Mouse (Mus musculus): ENCODE data around the gene Gtpbp4. TPM values are rescaled to one million over a fixed set of nuclear protein-coding genes. Genes with fewer than 3 reads are reported as not detected.
"Not testable (repeated sequence)": the region's sequence is repeated elsewhere in the genome, so short reads cannot be mapped to it uniquely, and the experiment has no call there.

Gtpbp4 gene
- polyA plus RNA-seq, 1 experiment from 2014 or later, result 72.9 TPM

DNA sequence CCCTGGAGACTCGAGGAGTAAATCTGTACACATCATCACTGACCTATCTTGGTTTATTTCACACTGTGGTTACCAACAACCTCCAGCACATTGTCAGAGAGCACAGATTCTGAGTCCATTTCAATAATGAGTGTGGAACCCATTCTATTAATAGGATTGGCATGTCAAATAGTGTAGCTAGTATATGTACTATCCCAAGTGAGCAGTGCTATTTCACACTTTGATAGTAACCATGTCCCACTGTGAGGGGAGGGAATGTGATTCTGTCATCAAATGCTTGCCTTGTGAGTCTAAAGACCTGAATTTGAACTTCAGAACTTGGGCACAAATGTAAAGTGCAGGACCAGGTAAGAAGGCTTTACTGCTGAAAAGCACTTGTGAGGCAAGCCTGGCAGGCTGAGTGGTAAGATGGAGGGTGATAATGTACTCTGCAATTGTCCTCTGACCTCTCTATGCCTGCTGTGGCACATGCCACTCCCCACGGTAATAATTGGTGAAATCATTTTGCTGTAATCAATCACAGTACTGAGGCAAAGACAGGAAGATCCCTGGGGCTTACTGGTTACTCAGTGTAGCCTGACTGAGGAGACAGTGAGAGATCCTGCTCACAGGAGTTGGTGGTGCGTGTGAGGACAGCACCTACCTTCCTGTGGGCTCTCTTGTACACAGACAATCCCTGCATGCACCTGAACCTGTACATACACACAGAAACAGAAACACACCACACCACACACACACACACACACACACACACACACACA is 34.6 kb downstream of the Gtpbp4 start:
- not testable (repeated sequence) for H3K36me3 ChIP-seq; H3K27me3 ChIP-seq; H3K4me2 ChIP-seq; H3K27ac ChIP-seq; H3K9ac ChIP-seq; H3K9me3 ChIP-seq; H3K4me1 ChIP-seq (replicated peaks); ATAC-seq (ENCODE audit: low FRiP score); H3K4me3 ChIP-seq
- WGBS, result 48% methylated on average over 3 of the region's 3 CpGs

DNA sequence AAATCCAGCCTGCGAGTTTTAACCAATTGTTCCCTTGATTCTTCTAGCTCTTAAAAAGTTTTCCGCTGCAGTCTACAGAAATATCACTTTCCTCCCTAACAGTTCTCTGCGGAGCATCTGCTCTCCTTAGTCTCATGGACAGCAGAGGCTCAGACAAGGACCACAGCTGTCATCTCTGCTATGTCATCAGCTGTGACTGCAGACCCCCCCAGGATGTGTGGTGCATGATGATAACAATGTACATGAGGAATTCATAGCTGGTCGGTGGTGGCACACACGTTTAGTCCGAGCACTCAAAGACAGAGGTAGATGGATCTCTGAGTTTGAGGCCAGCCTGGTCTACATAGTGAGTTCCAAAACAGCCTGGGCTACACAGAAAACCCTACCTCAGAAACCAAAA is 36.3 kb downstream of the Gtpbp4 start:
- 88% methylated on average over 5 of the region's 6 CpGs for WGBS
- not testable (repeated sequence) for H3K27me3 ChIP-seq; H3K27ac ChIP-seq; H3K4me3 ChIP-seq; ATAC-seq (ENCODE audit: low FRiP score); H3K4me1 ChIP-seq (replicated peaks); H3K4me2 ChIP-seq; H3K9ac ChIP-seq; H3K9me3 ChIP-seq; H3K36me3 ChIP-seq

DNA sequence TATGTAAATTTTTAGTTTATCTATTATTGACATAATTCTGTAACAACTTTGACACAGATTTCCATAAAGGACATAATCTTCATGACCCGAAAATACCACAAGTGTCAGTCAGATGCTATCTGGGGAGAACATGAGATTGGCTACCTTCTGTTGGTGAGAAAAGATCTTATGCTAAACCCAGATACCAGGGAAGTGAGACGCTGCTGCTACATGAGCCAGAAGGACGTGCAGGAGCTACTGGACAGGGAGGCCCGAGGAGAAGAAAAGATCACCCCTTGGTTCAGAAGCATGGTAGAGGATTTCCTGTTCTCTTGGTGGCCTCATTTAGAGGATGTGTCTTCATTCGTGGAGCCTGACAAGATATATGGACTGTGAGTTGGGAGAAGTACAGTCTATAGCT is 36.8 kb downstream of the Gtpbp4 start:
- 71% methylated on average over 1 of the region's 5 CpGs for WGBS
- not testable (repeated sequence) for H3K36me3 ChIP-seq; H3K4me1 ChIP-seq (replicated peaks); H3K4me2 ChIP-seq; H3K27ac ChIP-seq; H3K9ac ChIP-seq; ATAC-seq (ENCODE audit: low FRiP score); H3K27me3 ChIP-seq; H3K4me3 ChIP-seq; H3K9me3 ChIP-seq

DNA sequence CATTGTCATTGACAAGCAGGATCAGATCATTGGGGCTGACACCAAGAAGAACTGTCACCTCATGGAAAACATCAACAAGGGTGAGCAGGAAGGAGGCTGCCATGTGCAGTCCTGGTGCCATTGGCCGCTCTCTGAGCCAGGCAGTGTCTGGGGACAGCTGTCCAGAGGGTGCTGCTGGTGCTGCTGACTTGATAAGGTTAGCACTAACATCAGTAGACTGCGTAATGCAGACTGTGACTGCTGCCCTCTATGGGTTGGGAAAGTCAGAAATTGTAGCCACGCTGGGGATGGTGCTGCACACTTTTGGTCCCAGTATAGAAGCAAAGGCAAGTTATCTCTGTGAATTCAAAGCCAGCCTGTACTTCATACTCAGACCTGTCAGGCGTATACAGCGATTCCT is 39.0 kb downstream of the Gtpbp4 start:
- not testable (repeated sequence) for H3K4me3 ChIP-seq; ATAC-seq (ENCODE audit: low FRiP score); H3K36me3 ChIP-seq; H3K27ac ChIP-seq; H3K9ac ChIP-seq; H3K27me3 ChIP-seq; H3K4me2 ChIP-seq; H3K4me1 ChIP-seq (replicated peaks); H3K9me3 ChIP-seq
- WGBS, result no CpG with 5 or more reads among the region's 5 CpGs

DNA sequence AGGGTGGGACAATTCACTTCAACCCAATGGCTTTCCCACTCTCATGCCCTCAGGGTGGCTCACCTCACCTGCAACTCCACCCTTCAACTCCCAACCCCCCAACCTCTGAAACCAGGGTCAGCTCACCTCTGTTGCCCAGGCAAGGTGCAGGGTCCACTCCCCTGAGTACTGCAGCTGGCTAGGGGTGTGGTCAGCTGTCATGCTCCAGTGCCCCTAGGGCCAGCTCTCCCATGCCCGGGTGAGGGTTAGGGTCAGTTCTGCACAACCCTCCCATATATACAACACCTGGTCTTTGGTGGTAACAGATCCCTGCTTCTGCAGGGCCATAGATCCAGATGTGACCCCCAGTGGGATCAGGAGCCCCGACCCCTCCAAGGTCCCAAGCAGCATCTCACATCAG is 40.8 kb downstream of the Gtpbp4 start:
- not testable (repeated sequence) for H3K27ac ChIP-seq; H3K36me3 ChIP-seq; ATAC-seq (ENCODE audit: low FRiP score); H3K27me3 ChIP-seq; H3K9me3 ChIP-seq; H3K4me2 ChIP-seq; H3K4me3 ChIP-seq; H3K4me1 ChIP-seq (replicated peaks); H3K9ac ChIP-seq
- 100% methylated on average over 2 of the region's 2 CpGs for WGBS

DNA sequence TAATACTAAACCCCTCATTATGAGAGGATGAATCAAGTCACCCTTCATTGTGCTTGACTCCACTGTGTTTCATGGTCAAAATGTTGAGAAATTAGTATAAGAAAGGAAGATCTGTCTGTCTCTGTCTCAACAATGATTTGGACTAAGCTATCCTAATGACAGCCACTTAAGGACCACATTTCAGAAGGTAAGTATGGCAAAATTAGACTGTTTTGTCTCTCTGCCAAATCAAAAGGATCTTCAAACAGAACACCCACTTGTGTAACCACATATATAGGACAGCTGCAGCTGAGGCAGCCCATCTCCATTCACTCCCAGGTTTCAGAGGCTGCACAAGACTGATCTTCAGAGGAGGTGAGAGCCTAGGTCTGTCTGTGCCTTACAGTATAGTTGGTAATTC is 43.3 kb downstream of the Gtpbp4 start, which contains the start of gene Idi2:
Gene Idi2 (plus strand): TSS at position 301 of the 400 bp plus-strand sequence.
- not testable (repeated sequence) for H3K27ac ChIP-seq; H3K4me1 ChIP-seq (replicated peaks); ATAC-seq (ENCODE audit: low FRiP score); H3K4me3 ChIP-seq; H3K36me3 ChIP-seq; H3K9me3 ChIP-seq; H3K9ac ChIP-seq; H3K4me2 ChIP-seq; H3K27me3 ChIP-seq

DNA sequence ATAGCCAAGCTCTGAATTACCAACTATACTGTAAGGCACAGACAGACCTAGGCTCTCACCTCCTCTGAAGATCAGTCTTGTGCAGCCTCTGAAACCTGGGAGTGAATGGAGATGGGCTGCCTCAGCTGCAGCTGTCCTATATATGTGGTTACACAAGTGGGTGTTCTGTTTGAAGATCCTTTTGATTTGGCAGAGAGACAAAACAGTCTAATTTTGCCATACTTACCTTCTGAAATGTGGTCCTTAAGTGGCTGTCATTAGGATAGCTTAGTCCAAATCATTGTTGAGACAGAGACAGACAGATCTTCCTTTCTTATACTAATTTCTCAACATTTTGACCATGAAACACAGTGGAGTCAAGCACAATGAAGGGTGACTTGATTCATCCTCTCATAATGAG is 47.8 kb downstream of the Gtpbp4 start, which contains the start of gene Gm9745:
Gene Gm9745 (minus strand): TSS at position 101 of the 400 bp plus-strand sequence.
- not testable (repeated sequence) for H3K4me3 ChIP-seq; ATAC-seq (ENCODE audit: low FRiP score); H3K9ac ChIP-seq; H3K4me1 ChIP-seq (replicated peaks); H3K27ac ChIP-seq; H3K27me3 ChIP-seq; H3K4me2 ChIP-seq; H3K9me3 ChIP-seq; H3K36me3 ChIP-seq

DNA sequence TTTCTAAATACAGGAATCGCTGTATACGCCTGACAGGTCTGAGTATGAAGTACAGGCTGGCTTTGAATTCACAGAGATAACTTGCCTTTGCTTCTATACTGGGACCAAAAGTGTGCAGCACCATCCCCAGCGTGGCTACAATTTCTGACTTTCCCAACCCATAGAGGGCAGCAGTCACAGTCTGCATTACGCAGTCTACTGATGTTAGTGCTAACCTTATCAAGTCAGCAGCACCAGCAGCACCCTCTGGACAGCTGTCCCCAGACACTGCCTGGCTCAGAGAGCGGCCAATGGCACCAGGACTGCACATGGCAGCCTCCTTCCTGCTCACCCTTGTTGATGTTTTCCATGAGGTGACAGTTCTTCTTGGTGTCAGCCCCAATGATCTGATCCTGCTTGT is 52.1 kb downstream of the Gtpbp4 start:
- not testable (repeated sequence) for H3K9me3 ChIP-seq; H3K9ac ChIP-seq; H3K36me3 ChIP-seq; H3K4me2 ChIP-seq; H3K4me3 ChIP-seq; H3K27ac ChIP-seq; H3K4me1 ChIP-seq (replicated peaks); ATAC-seq (ENCODE audit: low FRiP score); H3K27me3 ChIP-seq
- WGBS, result no CpG with 5 or more reads among the region's 5 CpGs

DNA sequence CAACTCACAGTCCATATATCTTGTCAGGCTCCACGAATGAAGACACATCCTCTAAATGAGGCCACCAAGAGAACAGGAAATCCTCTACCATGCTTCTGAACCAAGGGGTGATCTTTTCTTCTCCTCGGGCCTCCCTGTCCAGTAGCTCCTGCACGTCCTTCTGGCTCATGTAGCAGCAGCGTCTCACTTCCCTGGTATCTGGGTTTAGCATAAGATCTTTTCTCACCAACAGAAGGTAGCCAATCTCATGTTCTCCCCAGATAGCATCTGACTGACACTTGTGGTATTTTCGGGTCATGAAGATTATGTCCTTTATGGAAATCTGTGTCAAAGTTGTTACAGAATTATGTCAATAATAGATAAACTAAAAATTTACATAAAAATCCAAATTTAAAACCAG is 54.2 kb downstream of the Gtpbp4 start:
- H3K27ac ChIP-seq; H3K36me3 ChIP-seq; H3K9me3 ChIP-seq; H3K4me1 ChIP-seq (replicated peaks); H3K4me3 ChIP-seq; H3K27me3 ChIP-seq; ATAC-seq (ENCODE audit: low FRiP score); H3K9ac ChIP-seq; H3K4me2 ChIP-seq: not testable (repeated sequence)
- 67% methylated on average over 1 of the region's 5 CpGs for WGBS

DNA sequence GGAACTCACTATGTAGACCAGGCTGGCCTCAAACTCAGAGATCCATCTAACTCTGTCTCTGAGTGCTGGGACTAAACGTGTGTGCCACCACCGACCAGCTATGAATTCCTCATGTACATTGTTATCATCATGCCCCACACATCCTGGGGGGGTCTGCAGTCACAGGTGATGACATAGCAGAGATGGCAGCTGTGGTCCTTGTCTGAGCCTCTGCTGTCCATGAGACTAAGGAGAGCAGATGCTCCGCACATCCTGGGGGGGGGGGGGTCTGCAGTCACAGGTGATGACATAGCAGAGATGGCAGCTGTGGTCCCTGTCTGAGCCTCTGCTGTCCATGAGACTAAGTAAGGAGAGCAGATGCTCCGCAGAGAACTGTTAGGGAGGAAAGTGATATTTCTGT is 54.8 kb downstream of the Gtpbp4 start:
- H3K9ac ChIP-seq; H3K27ac ChIP-seq; H3K36me3 ChIP-seq; H3K27me3 ChIP-seq; ATAC-seq (ENCODE audit: low FRiP score); H3K4me1 ChIP-seq (replicated peaks); H3K4me2 ChIP-seq; H3K9me3 ChIP-seq; H3K4me3 ChIP-seq: not testable (repeated sequence)
- WGBS, result 92% methylated on average over 4 of the region's 4 CpGs

DNA sequence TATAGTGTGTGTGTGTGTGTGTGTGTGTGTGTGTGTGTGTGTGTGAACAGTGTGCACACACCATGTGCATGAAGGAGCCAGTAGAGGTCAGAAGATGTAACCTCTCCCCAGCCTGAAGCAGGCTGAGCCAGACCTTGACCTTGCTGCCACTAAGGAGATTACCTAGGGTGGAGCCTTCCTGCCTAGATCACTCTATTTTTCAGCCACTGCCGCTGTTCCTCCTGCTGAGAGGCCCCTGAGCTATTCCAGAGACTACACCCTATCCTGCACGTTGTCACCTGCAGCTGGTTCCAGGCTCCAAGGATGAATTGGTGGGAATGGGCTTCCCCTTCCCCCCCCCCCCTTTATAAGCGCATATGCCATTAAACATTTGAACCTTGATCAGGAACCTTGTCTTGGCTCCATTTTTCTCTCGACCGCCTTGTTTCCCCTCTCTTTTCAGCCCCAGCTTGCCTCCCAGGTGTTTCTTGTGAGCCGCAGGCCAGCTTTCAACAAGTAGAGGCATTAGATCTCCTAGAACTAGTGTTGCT is 58.2 kb downstream of the Gtpbp4 start:
- H3K27me3 ChIP-seq; H3K4me2 ChIP-seq; H3K27ac ChIP-seq; H3K4me1 ChIP-seq (replicated peaks); H3K4me3 ChIP-seq; H3K9ac ChIP-seq; ATAC-seq (ENCODE audit: low FRiP score); H3K36me3 ChIP-seq; H3K9me3 ChIP-seq: not testable (repeated sequence)
- WGBS, result 89% methylated on average over 6 of the region's 6 CpGs

DNA sequence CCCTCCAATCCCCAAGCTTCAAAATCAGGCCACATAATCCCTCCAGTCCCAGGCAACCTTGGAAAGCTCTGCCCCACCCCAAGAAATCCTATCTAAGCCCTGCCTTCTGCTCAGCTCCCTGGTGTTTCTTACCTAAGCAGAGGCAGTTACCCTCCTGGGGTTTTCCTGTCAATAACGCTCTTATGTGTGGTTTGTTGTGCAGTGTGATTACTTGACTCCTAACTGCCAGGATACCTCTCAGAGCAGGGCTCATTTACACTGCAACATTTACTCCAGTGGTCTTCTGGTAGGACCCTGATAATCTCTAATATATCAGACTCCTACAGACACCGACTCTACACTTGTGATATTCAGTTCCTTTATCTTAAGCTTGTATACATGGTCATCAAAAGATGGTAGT is 62.4 kb downstream of the Gtpbp4 start:
- 79% methylated on average over 2 of the region's 2 CpGs for WGBS
- H3K4me2 ChIP-seq, result no peak overlapping the region
- no peaks in the 10 kb centered on the region for H3K27me3 ChIP-seq
- no peak for ATAC-seq (ENCODE audit: low FRiP score)
- no peak overlapping the region for H3K9ac ChIP-seq
- H3K4me3 ChIP-seq, result no peak overlapping the region
- no peaks in the 10 kb centered on the region for H3K9me3 ChIP-seq
- no peaks in the 10 kb centered on the region for H3K36me3 ChIP-seq
- no peaks in the 10 kb centered on the region for H3K4me1 ChIP-seq (replicated peaks)
- H3K27ac ChIP-seq, result no peak overlapping the region
